In the genomic region with DNA sequence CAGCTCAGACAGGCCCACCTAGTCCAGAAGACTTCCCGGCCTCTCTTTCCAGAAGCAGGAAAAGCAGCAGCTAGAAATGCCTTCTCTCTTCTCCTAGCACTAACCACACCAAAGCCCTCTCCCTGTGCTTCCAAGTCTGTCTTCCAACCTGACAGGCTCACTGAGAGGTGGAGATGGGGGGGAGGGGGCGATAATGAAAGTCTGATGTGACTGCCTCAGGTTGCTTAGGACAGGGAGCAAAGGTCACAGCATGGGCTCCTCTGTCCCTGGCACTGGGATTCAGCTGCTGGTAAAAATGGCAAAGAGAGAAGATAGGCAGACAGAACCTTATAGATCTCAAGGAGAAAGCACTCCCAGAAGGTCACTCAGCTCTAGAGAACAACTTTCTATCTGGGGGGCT, we compare ENCODE assay signal across 10 mouse cellular contexts.
A peak's percentile ranks its signal among the peaks of the same experiment; 100 is the strongest.
DNase-seq lines count a peak whose midpoint lies in the region; ATAC-seq and TF ChIP-seq lines count a peak whose summit lies in the region.
"Had no signal": no experiment of that assay in that cellular context is flagged by ENCODE, and none has a peak within 500 bp of the region (broad histone marks: within the 10 kb centered on the region; RNA-seq: fewer than 3 reads in every experiment).

No protein-coding gene starts in this region.

- no peak for ATAC-seq in heart, postnatal 0 days (ENCODE audit: insufficient read depth, low read depth)
- no peak for ATAC-seq in forebrain, embryonic 12.5 days (ENCODE audit: low FRiP score)
- no peak for ATAC-seq in limb, embryonic 14.5 days (ENCODE audit: low FRiP score, low read depth)

- no peaks in the 10 kb centered on the region for H3K27me3 ChIP-seq in heart, postnatal 0 days (ENCODE audit: control insufficient read depth, insufficient read depth, low read length)
- H3K27me3 ChIP-seq in forebrain, embryonic 12.5 days = no peaks in the 10 kb centered on the region; the same call in 1 of the 2 replicates
- H3K27me3 ChIP-seq in limb, embryonic 14.5 days (ENCODE audit: control insufficient read depth, insufficient read depth, low read length) = no peaks in the 10 kb centered on the region
- H3K27me3 ChIP-seq: CH12.LX; megakaryocyte, embryonic 14.5 days had no signal

- intact Hi-C loops in gastrocnemius, postnatal 14 days (cut with DNase I; ENCODE audit: low total_unique reads) = no loop called here

- no peak overlapping the region for H3K9ac ChIP-seq in heart, postnatal 0 days (replicated peaks; ENCODE audit: low read depth, low read length)
- peak overlapping the region; percentile 9; the same call in 1 of the 2 replicates for H3K9ac ChIP-seq in forebrain, embryonic 12.5 days
- no peak overlapping the region; the same call in 1 of the 2 replicates for H3K9ac ChIP-seq in limb, embryonic 14.5 days (ENCODE audit: low read depth, low read length, severe bottlenecking)

- WGBS in heart, postnatal 0 days = 58% methylated on average over 2 of the region's 2 CpGs
- WGBS in forebrain, embryonic 12.5 days = 35% methylated on average over 2 of the region's 2 CpGs
- WGBS in limb, embryonic 14.5 days = 33% methylated on average over 2 of the region's 2 CpGs

- no peak overlapping the region for H3K4me2 ChIP-seq in heart, postnatal 0 days (ENCODE audit: low read depth, low read length)
- H3K4me2 ChIP-seq in forebrain, embryonic 12.5 days = peak overlapping the region; percentile 39; the same call in 1 of the 2 replicates
- H3K4me2 ChIP-seq in limb, embryonic 14.5 days (replicated peaks; ENCODE audit: low read depth, low read length, severe bottlenecking) = peak overlapping the region; percentile 48; the same call in 1 of the 2 replicates

- no peak for TF ChIP-seq EP300 in heart, postnatal 0 days (IDR thresholded peaks at IDR 0.05; ENCODE audit: low read depth)

- H3K4me3 ChIP-seq in heart, postnatal 0 days (ENCODE audit: low read depth, low read length) = no peak overlapping the region
- no peak overlapping the region for H3K4me3 ChIP-seq in forebrain, embryonic 12.5 days (replicated peaks)
- no peak overlapping the region for H3K4me3 ChIP-seq in limb, embryonic 14.5 days (replicated peaks; ENCODE audit: low read length)
- H3K4me3 ChIP-seq: megakaryocyte, embryonic 14.5 days had no signal

- TF ChIP-seq CTCF in heart, postnatal 0 days (IDR thresholded peaks at IDR 0.05; ENCODE audit: low read depth) = no peak

- TF ChIP-seq POLR2A in limb, embryonic 14.5 days (IDR thresholded peaks at IDR 0.05; ENCODE audit: borderline replicate concordance, extremely low read depth, insufficient read depth, insufficient read length) = no peak

- H3K4me1 ChIP-seq in heart, postnatal 0 days (ENCODE audit: control insufficient read depth, insufficient read depth) = peaks cover 31% of the 10 kb centered on the region
- H3K4me1 ChIP-seq in forebrain, embryonic 12.5 days = peaks cover 51% of the 10 kb centered on the region
- H3K4me1 ChIP-seq in limb, embryonic 14.5 days (ENCODE audit: control insufficient read depth, insufficient read depth, low read length) = peaks cover 48% of the 10 kb centered on the region
- H3K4me1 ChIP-seq: megakaryocyte, embryonic 14.5 days had no signal

- peak overlapping the region; percentile 61 for H3K27ac ChIP-seq in heart, postnatal 0 days (ENCODE audit: low read depth)
- peak overlapping the region; percentile 90 for H3K27ac ChIP-seq in forebrain, embryonic 12.5 days
- peak overlapping the region; percentile 88 for H3K27ac ChIP-seq in limb, embryonic 14.5 days (replicated peaks; ENCODE audit: low read depth, low read length)

- H3K9me3 ChIP-seq in heart, postnatal 0 days (replicated peaks; ENCODE audit: control insufficient read depth, low read length) = no peaks in the 10 kb centered on the region
- H3K9me3 ChIP-seq in forebrain, embryonic 12.5 days = no peaks in the 10 kb centered on the region
- H3K9me3 ChIP-seq in limb, embryonic 14.5 days (ENCODE audit: control insufficient read depth, low read length) = no peaks in the 10 kb centered on the region

- H3K36me3 ChIP-seq in heart, postnatal 0 days (replicated peaks; ENCODE audit: control insufficient read depth, insufficient read depth, low read length) = no peaks in the 10 kb centered on the region
- H3K36me3 ChIP-seq in forebrain, embryonic 12.5 days (replicated peaks) = 0 out of 2 replicates have a peak, but pooled peaks cover 4% of the 10 kb centered on the region
- H3K36me3 ChIP-seq in limb, embryonic 14.5 days (ENCODE audit: control insufficient read depth, insufficient read depth, low read length) = peaks cover 15% of the 10 kb centered on the region

- no peak for DNase-seq in heart, postnatal 0 days (ENCODE audit: low spot score)
- DNase-seq in heart, adult 18-20 months = no peak
- peak; percentile 19 for DNase-seq in NIH3T3 (ENCODE audit: low read depth)
- no peak for DNase-seq in limb, embryonic 14.5 days (ENCODE audit: low spot score)
- DNase-seq in cerebellum, adult 9-11 months = no peak
- DNase-seq in gastrocnemius, postnatal 14 days = no peak
- DNase-seq in cerebellum, postnatal 14 days = no peak
